Mouse (Mus musculus) erythroblast, embryonic 14.5 days (primary cell): ENCODE data around the gene Nemp2.

ENCODE experiments used
- GATA1 ChIP-seq: IDR thresholded peaks from 2 replicates; pipeline ENCODE4 v1.6.1; 2012; ENCODE audit warnings: low read length, inconsistent platforms, mixed read lengths
- TAL1 ChIP-seq: IDR thresholded peaks from 3 replicates; pipeline ENCODE4 v1.6.1; 2012; ENCODE audit warnings: low read length, inconsistent platforms, mixed read lengths

GRCm38 (mm10) chr1:52652601-52653253 is 22.2 kb downstream of the Nemp2 start:
- no peak for TF ChIP-seq TAL1
- no peak for TF ChIP-seq GATA1
